ENCODE assay signal across 19 mouse cellular contexts in genomic region chr7:67654668-67655067, GRCm38 (mm10). TPM values are rescaled to one million over a fixed set of nuclear protein-coding genes. Genes with fewer than 3 reads are reported as not detected.
DNase-seq lines count a peak whose midpoint lies in the region; ATAC-seq and TF ChIP-seq lines count a peak whose summit lies in the region.
"Had no signal": no experiment of that assay in that cellular context is flagged by ENCODE, and none has a peak within 500 bp of the region (broad histone marks: within the 10 kb centered on the region; RNA-seq: fewer than 3 reads in every experiment).

No protein-coding gene starts in this region.

- no peaks in the 10 kb centered on the region for H3K27me3 ChIP-seq in midbrain, embryonic 10.5 days (ENCODE audit: low read depth, poor library complexity, severe bottlenecking)
- no peaks in the 10 kb centered on the region for H3K27me3 ChIP-seq in midbrain, embryonic 13.5 days
- no peaks in the 10 kb centered on the region for H3K27me3 ChIP-seq in limb, embryonic 14.5 days (ENCODE audit: control insufficient read depth, insufficient read depth, low read length)
- H3K27me3 ChIP-seq: hindbrain, embryonic 12.5 days; liver, embryonic 15.5 days; neural tube, embryonic 13.5 days had no signal

- H3K36me3 ChIP-seq in midbrain, embryonic 10.5 days: 0 out of 2 replicates have a peak, but pooled peaks cover 4% of the 10 kb centered on the region
- no peaks in the 10 kb centered on the region for H3K36me3 ChIP-seq in midbrain, embryonic 13.5 days
- 0 out of 2 replicates have a peak, but pooled peaks cover 5% of the 10 kb centered on the region for H3K36me3 ChIP-seq in limb, embryonic 14.5 days (ENCODE audit: control insufficient read depth, insufficient read depth, low read length)
- H3K36me3 ChIP-seq: hindbrain, embryonic 12.5 days; liver, embryonic 15.5 days; neural tube, embryonic 13.5 days had no signal

- peaks cover 28% of the 10 kb centered on the region for H3K4me1 ChIP-seq in midbrain, embryonic 10.5 days
- peaks cover 14% of the 10 kb centered on the region for H3K4me1 ChIP-seq in midbrain, embryonic 13.5 days (replicated peaks)
- peaks cover 31% of the 10 kb centered on the region for H3K4me1 ChIP-seq in limb, embryonic 14.5 days (ENCODE audit: control insufficient read depth, insufficient read depth, low read length)
- H3K4me1 ChIP-seq: liver, embryonic 15.5 days had no signal

- H3K9ac ChIP-seq in midbrain, embryonic 13.5 days (replicated peaks): no peak overlapping the region
- no peak overlapping the region for H3K9ac ChIP-seq in limb, embryonic 14.5 days (ENCODE audit: low read depth, low read length, severe bottlenecking)
- H3K9ac ChIP-seq: hindbrain, embryonic 12.5 days; liver, embryonic 15.5 days; neural tube, embryonic 13.5 days had no signal

- H3K9me3 ChIP-seq in midbrain, embryonic 10.5 days (replicated peaks): no peaks in the 10 kb centered on the region
- no peaks in the 10 kb centered on the region for H3K9me3 ChIP-seq in midbrain, embryonic 13.5 days
- H3K9me3 ChIP-seq in limb, embryonic 14.5 days (ENCODE audit: control insufficient read depth, low read length): no peaks in the 10 kb centered on the region
- H3K9me3 ChIP-seq: heart, embryonic 10.5 days; hindbrain, embryonic 12.5 days; liver, embryonic 15.5 days; neural tube, embryonic 13.5 days had no signal

- no peak for DNase-seq in frontal cortex, postnatal 25 days (ENCODE audit: low spot score in 2 of 2)
- no peak for DNase-seq in midbrain, embryonic 10.5 days (ENCODE audit: low spot score)
- DNase-seq in limb, embryonic 14.5 days (ENCODE audit: low spot score): no peak
- DNase-seq in layer of hippocampus, adult 18-20 months (ENCODE audit: low spot score in 2 of 2): no peak
- no peak for DNase-seq in retina, embryonic 14.5 days (ENCODE audit: low spot score)
- DNase-seq: B cell, adult 2 months; cerebellum, adult 18-20 months; gastrocnemius, postnatal 36 days; kidney, adult 8-10 months; kidney, postnatal 25 days; thymus, postnatal 36 days had no signal

- H3K4me2 ChIP-seq in midbrain, embryonic 13.5 days (replicated peaks): no peak overlapping the region
- H3K4me2 ChIP-seq in limb, embryonic 14.5 days (replicated peaks; ENCODE audit: low read depth, low read length, severe bottlenecking): no peak overlapping the region

- H3K4me3 ChIP-seq in midbrain, embryonic 10.5 days: no peak overlapping the region
- H3K4me3 ChIP-seq in midbrain, embryonic 13.5 days (replicated peaks): no peak overlapping the region
- H3K4me3 ChIP-seq in limb, embryonic 14.5 days (replicated peaks; ENCODE audit: low read length): no peak overlapping the region
- H3K4me3 ChIP-seq: hindbrain, embryonic 12.5 days; liver, embryonic 15.5 days; neural tube, embryonic 13.5 days had no signal

- WGBS in midbrain, embryonic 10.5 days: 92% methylated on average over 7 of the region's 7 CpGs
- WGBS in midbrain, embryonic 13.5 days: 90% methylated on average over 7 of the region's 7 CpGs
- WGBS in limb, embryonic 14.5 days: 66% methylated on average over 7 of the region's 7 CpGs

- peak; percentile 77; the same call in 1 of the 2 replicates for ATAC-seq in frontal cortex, adult (ENCODE audit: low TSS enrichment)
- no peak for ATAC-seq in midbrain, embryonic 13.5 days
- peak; percentile 39 for ATAC-seq in common myeloid progenitor, adult 5-6 weeks (replicated peaks; ENCODE audit: low read depth, poor library complexity, severe bottlenecking)
- no peak for ATAC-seq in limb, embryonic 14.5 days (ENCODE audit: low FRiP score, low read depth)
- ATAC-seq: inflammation-experienced regulatory T-cells, adult 6 months had no signal

- no peak for TF ChIP-seq POLR2A in limb, embryonic 14.5 days (IDR thresholded peaks at IDR 0.05; ENCODE audit: borderline replicate concordance, extremely low read depth, insufficient read depth, insufficient read length)

- peak overlapping the region; percentile 73; the same call in 1 of the 2 replicates for H3K27ac ChIP-seq in midbrain, embryonic 10.5 days (replicated peaks)
- no peak overlapping the region for H3K27ac ChIP-seq in midbrain, embryonic 13.5 days
- peak overlapping the region; percentile 20; the same call in 1 of the 2 replicates for H3K27ac ChIP-seq in limb, embryonic 14.5 days (replicated peaks; ENCODE audit: low read depth, low read length)
- H3K27ac ChIP-seq: hindbrain, embryonic 12.5 days; liver, embryonic 15.5 days; neural tube, embryonic 13.5 days had no signal

RNA-seq across cellular contexts. Expression of gene Ttc23, which starts 7.5 kb away (rescaled TPM):
- 36.0 and 36.5 TPM in 2 replicates for polyA plus RNA-seq in midbrain, embryonic 10.5 days (2016; fragmentation: Nextera tagmentation; extraction: Ambion mirVana)
- 13.3 and 16.6 TPM in 2 replicates for polyA plus RNA-seq in midbrain, embryonic 13.5 days (2015; fragmentation: Nextera tagmentation; extraction: Ambion mirVana)
- total RNA-seq in common myeloid progenitor, adult 5-6 weeks (2017): 1.8 and 2.0 TPM in 2 replicates
- 32.9 and 33.4 TPM in 2 replicates for polyA plus RNA-seq in limb, embryonic 14.5 days (2012; rRNA removed)
- 46.9 and 50.4 TPM in 2 replicates for polyA plus RNA-seq in limb, embryonic 14.5 days (2014; fragmentation: Nextera tagmentation; extraction: Ambion mirVana)
- total RNA-seq in layer of hippocampus, adult 18-20 months (2021): 1 to 10 TPM; 5.2 to 6.6 TPM

RNA-seq across cellular contexts. Expression of gene Lrrc28, which starts 9.6 kb away (rescaled TPM):
- 19.5 and 21.9 TPM in 2 replicates for polyA plus RNA-seq in midbrain, embryonic 10.5 days (2016; fragmentation: Nextera tagmentation; extraction: Ambion mirVana)
- 33.3 and 34.4 TPM in 2 replicates for polyA plus RNA-seq in midbrain, embryonic 13.5 days (2015; fragmentation: Nextera tagmentation; extraction: Ambion mirVana)
- total RNA-seq in common myeloid progenitor, adult 5-6 weeks (2017): 21.5 and 24.9 TPM in 2 replicates
- polyA plus RNA-seq in limb, embryonic 14.5 days (2012; rRNA removed): 26.3 and 38.2 TPM in 2 replicates
- 22.1 and 27.3 TPM in 2 replicates for polyA plus RNA-seq in limb, embryonic 14.5 days (2014; fragmentation: Nextera tagmentation; extraction: Ambion mirVana)
- 10 to 100 TPM; 37.5 to 41.0 TPM for total RNA-seq in layer of hippocampus, adult 18-20 months (2021)

Comparison
In these comparisons a context has a peak if more than half of its experiments do, and no peak if none do; other contexts are left out.
1. ATAC-seq: peak in frontal cortex, adult (single experiment) and common myeloid progenitor, adult 5-6 weeks (single experiment); none in midbrain, embryonic 13.5 days (single experiment) and limb, embryonic 14.5 days (single experiment).